Mouse (Mus musculus): ENCODE measurements around the gene Fam131b.

DNA sequence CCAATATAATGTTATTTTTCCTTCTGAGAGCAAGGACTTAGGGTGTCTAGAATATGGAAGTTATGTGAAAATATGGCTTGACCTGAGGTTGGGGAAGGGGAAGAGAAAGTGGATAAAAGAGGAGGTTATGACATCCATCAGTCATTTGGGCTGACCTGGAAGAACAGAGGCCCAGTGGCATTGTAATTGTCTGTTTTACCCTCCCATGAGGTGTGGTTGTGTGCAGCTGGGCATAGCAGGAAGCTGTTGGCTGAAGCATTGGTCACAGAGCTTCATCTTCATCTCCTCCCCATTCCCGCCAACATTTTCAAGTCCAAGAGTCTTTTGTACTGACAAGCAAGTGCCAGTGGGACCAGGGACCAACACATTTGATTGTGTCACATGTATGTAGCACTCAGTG, 19.8 kb upstream of the Fam131b start:
- no peak for TF ChIP-seq CTCF (IDR thresholded peaks at IDR 0.05; ENCODE audit: low read depth, low read length)
- TF ChIP-seq EP300 (IDR thresholded peaks at IDR 0.05; ENCODE audit: insufficient read depth, low read depth, low read length): no peak
